Mouse (Mus musculus): ENCODE data around the gene Fbxw21.

DNA sequence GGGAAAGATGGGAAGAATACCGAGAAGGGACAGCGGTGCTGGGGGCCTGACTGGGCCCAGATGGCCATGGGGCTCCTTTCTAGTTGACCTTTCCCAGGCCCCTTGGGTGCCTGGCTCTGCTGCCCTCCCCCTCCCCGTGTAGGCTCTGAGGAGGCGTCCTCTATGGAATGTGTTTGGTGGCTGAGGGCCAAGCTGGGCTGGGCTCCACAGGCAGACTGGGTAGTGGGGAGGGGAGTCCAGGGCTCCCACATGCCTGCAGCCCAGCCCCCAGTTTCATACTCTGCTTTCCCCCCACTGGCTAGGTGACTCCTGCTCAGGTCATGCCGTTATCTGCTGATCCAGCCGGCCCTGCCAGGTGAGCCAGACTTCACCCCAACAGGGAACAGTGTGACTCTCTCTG is 62.9 kb downstream of the Fbxw21 start:
- TF ChIP-seq CTCF (IDR thresholded peaks at IDR 0.05; ENCODE audit: low read depth, low read length) (no peak), GATA1 (IDR thresholded peaks at IDR 0.05; ENCODE audit: borderline replicate concordance, low read length) (no peak), TAL1 (conservative IDR thresholded peaks at IDR 0.05; ENCODE audit: low read depth, low read length) (no peak)

Measured in G1E (cell line).